Mouse (Mus musculus) hindbrain, embryonic 14.5 days (tissue): ENCODE measurements around the gene Dnph1. TPM values are rescaled to one million over a fixed set of nuclear protein-coding genes. Genes with fewer than 3 reads are reported as not detected.

Experiments used
- ATAC-seq: fragments of 200-750 bp; cut with Nextera tagmentation; 2 replicates; pipeline ENCODE4 v1.8.0; 2017; ENCODE audit warnings: moderate number of reproducible peaks, mild to moderate bottlenecking, moderate TSS enrichment, moderate library complexity; ENCODE audit not compliant: low FRiP score
- DNase-seq: peaks from one replicate; pipeline ENCODE4 v3.0.0-alpha.2; 2015; ENCODE audit warnings: low spot score
- H3K27ac ChIP-seq: fragments of 300-500 bp; sonication (generic); 2 replicates; pipeline ENCODE4 v1.5.1; 2014; ENCODE audit warnings: mild to moderate bottlenecking, moderate library complexity
- H3K27me3 ChIP-seq: fragments of 300-500 bp; sonication (generic); 2 replicates; pipeline ENCODE4 v1.6.1; 2014; ENCODE audit warnings: mild to moderate bottlenecking, low read length, mixed read lengths; ENCODE audit not compliant: control insufficient read depth, insufficient read depth
- H3K36me3 ChIP-seq: fragments of 300-500 bp; sonication (generic); replicated peaks from 2 replicates; pipeline ENCODE4 v1.6.1; 2014; ENCODE audit not compliant: control insufficient read depth, insufficient read depth
- H3K4me1 ChIP-seq: fragments of 300-500 bp; sonication (generic); replicated peaks from 2 replicates; pipeline ENCODE4 v1.6.1; 2014; ENCODE audit warnings: antibody characterized with exemption, low read length, mixed read lengths; ENCODE audit not compliant: control insufficient read depth, insufficient read depth
- H3K4me2 ChIP-seq: fragments of 300-500 bp; sonication (generic); replicated peaks from 2 replicates; pipeline ENCODE4 v1.6.1; 2014; ENCODE audit warnings: mild to moderate bottlenecking, moderate library complexity
- H3K4me3 ChIP-seq: fragments of 300-500 bp; sonication (generic); replicated peaks from 2 replicates; pipeline ENCODE4 v1.5.1; 2014; ENCODE audit warnings: mild to moderate bottlenecking, low read length
- H3K9ac ChIP-seq: fragments of 300-500 bp; sonication (generic); 2 replicates; pipeline ENCODE4 v1.6.1; 2014
- H3K9me3 ChIP-seq: fragments of 300-500 bp; sonication (generic); 2 replicates; pipeline ENCODE4 v1.6.1; 2016; ENCODE audit warnings: low read length; ENCODE audit not compliant: control insufficient read depth
- WGBS: fragments of 180-500 bp; shearing (Covaris S2); extraction: QIAGEN DNeasy Blood & Tissue Kit; methylation state at CpG from one replicate; pipeline ENCODE4 v1.1.7; 2014; 5-methylcytosine and 5-hydroxymethylcytosine counted together
- polyA plus RNA-seq: library from polyadenylated mRNA; unstranded; fragments of >200 nt; fragmentation: Nextera tagmentation; extraction: Ambion mirVana; gene quantifications from 2 replicates; pipeline ENCODE4 v1.2.1, GENCODE M21; 2014

Gene Dnph1
- polyA plus RNA-seq, 1 experiment from 2014 or later, result 16.6 TPM

GRCm38 (mm10) chr17:46460673-46461072 lies 35.8 kb upstream of the Dnph1 start:
- DNase-seq, result no peak
- 5% methylated on average over 32 of the region's 32 CpGs for WGBS
- H3K4me3 ChIP-seq, result peak overlapping the region; percentile 8; the same call in 1 of the 2 replicates
- 0 out of 2 replicates have a peak overlapping the region, but pooled peaks have one; percentile 3 for H3K9ac ChIP-seq
- peaks cover 10% of the 10 kb centered on the region for H3K27me3 ChIP-seq
- peaks cover 58% of the 10 kb centered on the region for H3K36me3 ChIP-seq
- peaks cover 3% of the 10 kb centered on the region for H3K4me1 ChIP-seq
- H3K4me2 ChIP-seq, result peak overlapping the region; percentile 33
- no peak for ATAC-seq
- H3K27ac ChIP-seq, result no peak overlapping the region
- no peaks in the 10 kb centered on the region for H3K9me3 ChIP-seq

- no peak for DNase-seq
Measured at GRCm38 (mm10) chr17:46461347-46461746, 35.2 kb upstream of the Dnph1 start.

GRCm38 (mm10) chr17:46462226-46462625 lies 34.3 kb upstream of the Dnph1 start:
- Histone ChIP-seq H3K36me3 (peaks cover 71% of the 10 kb centered on the region), H3K27me3 (peaks cover 7% of the 10 kb centered on the region), H3K9me3 (no peaks in the 10 kb centered on the region), H3K4me1 (no peaks in the 10 kb centered on the region), H3K4me3 (no peak overlapping the region), H3K9ac (no peak overlapping the region), H3K27ac (no peak overlapping the region), H3K4me2 (no peak overlapping the region)
- no peak for ATAC-seq
- DNase-seq, result no peak
- 83% methylated on average over 5 of the region's 5 CpGs for WGBS

More at GRCm38 (mm10) chr17:46461347-46461746, 35.2 kb upstream of the Dnph1 start:
- 0 out of 2 replicates have a peak overlapping the region, but pooled peaks have one; percentile 3 for H3K9ac ChIP-seq
- H3K36me3 ChIP-seq, result peaks cover 62% of the 10 kb centered on the region
- H3K4me1 ChIP-seq, result no peaks in the 10 kb centered on the region
- peaks cover 8% of the 10 kb centered on the region for H3K27me3 ChIP-seq
- WGBS, result 22% methylated on average over 8 of the region's 8 CpGs
- no peaks in the 10 kb centered on the region for H3K9me3 ChIP-seq
- H3K4me3 ChIP-seq, result 0 out of 2 replicates have a peak overlapping the region, but pooled peaks have one; percentile 8
- H3K4me2 ChIP-seq, result peak overlapping the region; percentile 33; the same call in 1 of the 2 replicates
- no peak for ATAC-seq
- H3K27ac ChIP-seq, result no peak overlapping the region

GRCm38 (mm10) chr17:46467830-46468229 lies 28.7 kb upstream of the Dnph1 start:
- 71% methylated on average over 9 of the region's 9 CpGs for WGBS
- H3K9ac ChIP-seq, result no peak overlapping the region
- H3K4me3 ChIP-seq, result no peak overlapping the region
- DNase-seq (no peak), ATAC-seq (no peak)
- no peak overlapping the region for H3K27ac ChIP-seq
- no peaks in the 10 kb centered on the region for H3K4me1 ChIP-seq
- no peaks in the 10 kb centered on the region for H3K9me3 ChIP-seq
- H3K4me2 ChIP-seq, result no peak overlapping the region
- H3K36me3 ChIP-seq, result peaks cover 85% of the 10 kb centered on the region
- H3K27me3 ChIP-seq, result no peaks in the 10 kb centered on the region

- 88% methylated on average over 8 of the region's 8 CpGs for WGBS
- no peak overlapping the region for H3K4me2 ChIP-seq
- no peaks in the 10 kb centered on the region for H3K4me1 ChIP-seq
- no peak overlapping the region for H3K9ac ChIP-seq
- ATAC-seq (no peak), DNase-seq (no peak)
- H3K27me3 ChIP-seq, result no peaks in the 10 kb centered on the region
- no peak overlapping the region for H3K27ac ChIP-seq
- H3K9me3 ChIP-seq, result no peaks in the 10 kb centered on the region
- H3K4me3 ChIP-seq, result no peak overlapping the region
- peaks cover 95% of the 10 kb centered on the region for H3K36me3 ChIP-seq
Measured at GRCm38 (mm10) chr17:46476601-46477000, 19.9 kb upstream of the Dnph1 start.

- WGBS, result 78% methylated on average over 15 of the region's 15 CpGs
- H3K36me3 ChIP-seq, result peaks cover 94% of the 10 kb centered on the region
- no peak overlapping the region for H3K4me2 ChIP-seq
- H3K27ac ChIP-seq, result no peak overlapping the region
- H3K27me3 ChIP-seq, result no peaks in the 10 kb centered on the region
- H3K4me1 ChIP-seq, result no peaks in the 10 kb centered on the region
- ATAC-seq, result no peak
- no peak overlapping the region for H3K4me3 ChIP-seq
- DNase-seq, result no peak
- no peak overlapping the region for H3K9ac ChIP-seq
- H3K9me3 ChIP-seq, result no peaks in the 10 kb centered on the region
Measured at GRCm38 (mm10) chr17:46477286-46477685, 19.2 kb upstream of the Dnph1 start.

GRCm38 (mm10) chr17:46483561-46484001 lies 12.9 kb upstream of the Dnph1 start:
- Histone ChIP-seq H3K9me3 (no peaks in the 10 kb centered on the region), H3K4me1 (peaks cover 37% of the 10 kb centered on the region), H3K4me3 (peak overlapping the region; percentile 31), H3K9ac (peak overlapping the region; percentile 60), H3K27me3 (no peaks in the 10 kb centered on the region), H3K36me3 (peaks cover 36% of the 10 kb centered on the region), H3K4me2 (peak overlapping the region; percentile 77), H3K27ac (no peak overlapping the region)
- ATAC-seq (peak; percentile 36; the same call in 1 of the 2 replicates), DNase-seq (peak; percentile 55)
- 1% methylated on average over 16 of the region's 16 CpGs for WGBS

- H3K4me1 ChIP-seq, result peaks cover 37% of the 10 kb centered on the region
- H3K27ac ChIP-seq, result no peak overlapping the region
- H3K27me3 ChIP-seq, result no peaks in the 10 kb centered on the region
- ATAC-seq (peak; percentile 12; the same call in 1 of the 2 replicates), DNase-seq (no peak)
- H3K4me3 ChIP-seq, result peak overlapping the region; percentile 31
- peaks cover 31% of the 10 kb centered on the region for H3K36me3 ChIP-seq
- peak overlapping the region; percentile 60 for H3K9ac ChIP-seq
- H3K9me3 ChIP-seq, result no peaks in the 10 kb centered on the region
- WGBS, result under 1% methylated on average over 13 of the region's 13 CpGs
- H3K4me2 ChIP-seq, result peak overlapping the region; percentile 77
Measured at GRCm38 (mm10) chr17:46484021-46484431, 12.5 kb upstream of the Dnph1 start.

GRCm38 (mm10) chr17:46484461-46484875 lies 12.0 kb upstream of the Dnph1 start:
- DNase-seq, result no peak
- H3K4me1 ChIP-seq, result peaks cover 37% of the 10 kb centered on the region
- H3K4me2 ChIP-seq, result peak overlapping the region; percentile 77
- 13% methylated on average over 6 of the region's 6 CpGs for WGBS
- H3K36me3 ChIP-seq, result peaks cover 27% of the 10 kb centered on the region
- H3K27me3 ChIP-seq, result no peaks in the 10 kb centered on the region
- H3K4me3 ChIP-seq, result peak overlapping the region; percentile 31
- H3K9ac ChIP-seq, result peak overlapping the region; percentile 60
- H3K9me3 ChIP-seq, result no peaks in the 10 kb centered on the region
- ATAC-seq, result no peak
- H3K27ac ChIP-seq, result no peak overlapping the region
